Mouse (Mus musculus) heart, adult 2 months (tissue): ENCODE measurements around the gene Gm45140.

Source experiments
- CTCF ChIP-seq: fragments of 200-600 bp; IDR thresholded peaks from 2 replicates; pipeline ENCODE4 v1.8.1; 2022; ENCODE audit warnings: antibody characterized with exemption, mild to moderate bottlenecking, moderate library complexity
- EP300 ChIP-seq: fragments of 200-500 bp; IDR thresholded peaks from 2 replicates; pipeline ENCODE4 v1.6.1; 2011; ENCODE audit warnings: low read depth, low read length, control low read depth; ENCODE audit not compliant: insufficient read depth
- POLR2A ChIP-seq: fragments of 200-500 bp; IDR thresholded peaks from 2 replicates; pipeline ENCODE4 v1.6.1; 2011; ENCODE audit warnings: mild to moderate bottlenecking, low read depth, low read length, control low read depth; ENCODE audit not compliant: insufficient read depth

- no peak for TF ChIP-seq EP300
- TF ChIP-seq POLR2A, result no peak
- TF ChIP-seq CTCF, result no peak
Observed at GRCm38 (mm10) chr6:87882816-87883215, 47.2 kb upstream of the Gm45140 start.
